Mouse (Mus musculus) right cerebral cortex, postnatal 14 days (tissue): ENCODE results near the gene Vax1.

Experiments used
- DNase-seq: peaks from one replicate; pipeline ENCODE4 v3.0.0; 2022

The Vax1 gene

DNA sequence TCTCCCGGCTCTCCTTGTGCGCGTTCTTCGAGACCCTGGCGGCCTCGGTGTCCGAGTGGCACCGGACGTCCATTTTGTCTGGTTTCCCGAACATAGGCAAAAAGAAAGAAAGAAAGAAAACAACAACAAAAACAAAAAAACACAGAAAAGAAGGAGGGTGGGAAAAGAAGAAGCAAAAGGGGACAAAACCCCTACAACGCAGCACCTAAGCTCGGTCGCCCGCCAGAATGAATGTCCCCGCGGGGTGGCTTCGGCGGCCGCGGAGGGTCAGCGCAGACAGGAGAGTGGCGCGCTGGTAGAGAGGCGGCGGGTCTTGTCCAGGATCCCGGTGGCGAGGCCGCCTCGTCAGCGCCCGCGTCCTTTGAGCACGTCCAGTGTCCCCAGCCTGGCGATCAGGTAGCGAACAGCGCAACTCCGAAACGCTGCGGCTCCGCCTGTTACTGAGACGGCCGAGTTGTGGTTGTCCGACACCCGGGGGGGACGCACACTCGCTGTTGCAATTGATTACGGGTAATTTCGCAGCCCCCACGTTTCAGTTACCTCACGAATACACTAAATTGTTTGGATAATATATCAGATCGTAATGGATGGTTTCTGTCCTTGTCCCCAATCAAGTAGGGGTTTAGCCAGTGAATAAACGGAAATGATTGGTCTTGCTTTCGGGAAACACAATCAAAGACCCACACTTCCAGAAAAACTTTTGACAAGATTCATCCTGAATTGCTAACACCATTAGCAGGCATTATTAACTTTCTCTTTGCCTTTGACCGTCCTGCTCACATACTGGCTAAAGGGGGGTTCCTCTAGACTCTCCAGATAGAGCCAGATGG is at the start of gene Vax1:
Gene Vax1, minus strand, starts transcription at position 121 of the 830 bp plus-strand sequence.
- no peak for DNase-seq

GRCm38 (mm10) chr19:59218991-59219390 is 49.1 kb upstream of the Vax1 start, which contains the start of gene Kcnk18:
Gene Kcnk18 (plus strand): TSS chr19:59219214.
- no peak for DNase-seq

DNA sequence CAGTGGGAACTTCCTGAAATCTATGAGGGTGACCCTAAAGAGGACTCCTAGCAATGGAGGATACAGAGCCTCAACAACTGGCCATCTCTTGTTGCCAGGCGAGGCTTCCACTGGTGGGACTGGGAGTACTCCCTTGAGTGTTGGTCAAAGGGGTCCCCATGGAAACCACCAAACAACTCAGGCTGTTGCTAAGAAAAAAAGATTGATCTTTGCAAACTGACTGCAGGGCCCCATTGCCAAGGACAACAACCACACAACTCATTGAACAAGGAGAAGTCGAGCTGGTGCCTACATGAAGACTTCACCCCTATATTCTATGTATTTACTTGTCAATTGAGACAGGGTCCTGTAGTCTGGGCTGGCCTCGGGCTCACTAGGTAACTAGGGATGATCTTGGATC is 47.0 kb upstream of the Vax1 start:
- no peak for DNase-seq

GRCm38 (mm10) chr19:59208986-59209385 is 39.1 kb upstream of the Vax1 start:
- DNase-seq, result no peak

- peak; percentile 80 for DNase-seq
Observed at GRCm38 (mm10) chr19:59208475-59208874, 38.6 kb upstream of the Vax1 start.

DNA sequence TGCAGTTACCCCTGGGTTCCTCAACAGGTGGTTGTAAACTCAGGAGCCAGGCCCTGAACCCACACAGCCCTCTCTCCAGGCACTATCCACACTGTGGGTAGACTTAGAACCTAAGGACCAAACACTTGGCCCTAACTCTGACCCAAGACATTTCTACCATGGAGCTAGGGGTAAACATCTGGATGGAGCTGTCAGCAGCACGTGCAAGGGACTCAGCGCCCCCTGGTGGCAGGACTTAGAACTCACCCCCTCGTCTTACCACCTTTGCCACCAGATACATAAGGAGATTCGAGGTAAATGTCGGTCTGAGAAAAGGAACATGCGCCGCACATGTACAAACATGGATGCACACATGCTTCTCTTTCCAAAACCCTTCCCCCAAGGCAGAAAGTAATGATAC is 28.3 kb upstream of the Vax1 start:
- peak; percentile 40 for DNase-seq

GRCm38 (mm10) chr19:59196111-59196666 is 26.3 kb upstream of the Vax1 start:
- DNase-seq, result peak; percentile 67

DNA sequence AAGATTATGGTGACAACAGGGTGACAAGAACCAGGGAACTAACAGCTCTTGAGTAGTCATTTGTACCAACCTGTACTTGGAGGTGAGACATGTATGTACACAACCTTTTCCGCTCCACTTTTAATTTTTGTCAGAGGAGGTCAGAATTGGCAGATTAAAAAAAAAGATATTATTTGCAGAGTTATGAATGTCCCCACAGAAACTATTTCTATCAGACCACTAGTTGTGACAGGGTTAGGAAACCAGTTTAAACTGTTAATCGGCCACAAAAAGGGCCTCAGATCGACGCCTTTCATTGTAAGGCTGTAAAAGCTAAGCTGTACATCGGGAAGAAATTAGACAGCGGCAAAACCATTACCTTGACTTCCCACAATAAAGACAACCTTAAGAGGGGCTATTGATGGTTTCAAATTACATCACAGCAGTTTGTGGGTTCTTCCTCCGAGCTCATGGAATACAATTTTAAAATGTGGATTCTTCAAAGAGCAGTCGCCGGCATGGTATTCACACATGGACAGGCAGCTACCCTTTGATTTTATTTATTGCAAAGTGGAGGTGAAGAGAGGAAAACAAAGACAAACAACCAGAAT is 25.4 kb upstream of the Vax1 start:
- no peak for DNase-seq

DNA sequence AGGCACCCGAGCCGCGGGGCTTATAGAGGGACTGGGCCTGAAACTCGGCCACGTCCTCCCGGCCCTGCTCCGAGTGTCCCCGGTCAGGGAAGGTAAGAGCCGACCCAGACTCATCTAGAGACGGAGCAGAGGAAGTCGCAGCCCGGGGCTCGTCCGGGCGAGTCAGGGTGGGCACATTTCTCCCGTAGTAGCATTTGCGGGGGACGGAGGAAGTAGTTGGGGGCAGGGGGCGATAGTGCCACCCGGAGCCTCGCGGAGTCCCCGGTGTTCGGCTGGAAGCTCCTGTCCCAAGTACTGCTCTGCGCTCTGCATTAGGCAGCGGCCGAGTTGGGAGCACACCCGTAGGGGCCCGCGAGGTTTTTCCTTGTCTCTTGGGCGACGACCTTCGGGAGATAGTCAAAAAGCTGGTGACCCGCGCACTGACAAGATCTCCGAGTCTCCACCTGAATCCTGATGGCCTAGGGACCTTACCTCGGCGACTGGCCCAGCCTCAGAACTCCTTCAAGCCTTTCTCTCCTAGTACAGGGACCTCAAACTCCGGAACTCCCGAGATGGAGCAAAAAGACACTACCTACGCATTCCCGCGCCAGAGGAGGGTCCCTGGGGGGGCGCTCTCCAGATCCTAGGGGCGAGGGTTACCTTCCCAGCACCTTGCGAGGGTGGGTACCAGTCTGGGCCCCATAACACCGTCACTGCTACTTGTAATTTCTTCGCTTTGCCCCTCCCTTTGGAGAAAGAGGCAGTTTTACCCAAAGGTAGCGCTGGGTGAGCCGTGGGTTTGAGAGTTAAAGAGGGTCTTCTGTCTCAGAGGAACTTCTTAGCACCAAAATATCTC is 24.3 kb upstream of the Vax1 start:
- DNase-seq, result no peak

- no peak for DNase-seq
Observed at GRCm38 (mm10) chr19:59193456-59193855, 23.6 kb upstream of the Vax1 start.

DNA sequence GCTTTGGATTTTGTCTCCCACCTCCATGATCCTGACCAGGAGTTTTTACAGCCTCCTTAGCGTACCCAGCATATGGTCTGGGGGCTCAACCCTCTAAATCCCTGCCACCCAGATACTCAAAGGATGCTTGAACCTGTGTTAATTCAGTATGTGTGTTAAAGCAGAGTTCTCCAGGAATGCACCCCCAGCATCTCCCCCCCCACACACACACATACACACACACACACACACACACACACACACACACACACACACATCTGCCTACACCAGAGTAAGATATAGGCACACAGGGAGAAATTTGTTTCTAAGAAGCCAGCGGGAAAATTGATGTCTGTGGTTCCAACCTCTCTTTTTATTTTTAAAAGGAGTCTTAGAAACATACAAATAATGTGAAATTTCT is 22.6 kb upstream of the Vax1 start:
- no peak for DNase-seq

GRCm38 (mm10) chr19:59191123-59191505 is 21.3 kb upstream of the Vax1 start:
- no peak for DNase-seq

DNA sequence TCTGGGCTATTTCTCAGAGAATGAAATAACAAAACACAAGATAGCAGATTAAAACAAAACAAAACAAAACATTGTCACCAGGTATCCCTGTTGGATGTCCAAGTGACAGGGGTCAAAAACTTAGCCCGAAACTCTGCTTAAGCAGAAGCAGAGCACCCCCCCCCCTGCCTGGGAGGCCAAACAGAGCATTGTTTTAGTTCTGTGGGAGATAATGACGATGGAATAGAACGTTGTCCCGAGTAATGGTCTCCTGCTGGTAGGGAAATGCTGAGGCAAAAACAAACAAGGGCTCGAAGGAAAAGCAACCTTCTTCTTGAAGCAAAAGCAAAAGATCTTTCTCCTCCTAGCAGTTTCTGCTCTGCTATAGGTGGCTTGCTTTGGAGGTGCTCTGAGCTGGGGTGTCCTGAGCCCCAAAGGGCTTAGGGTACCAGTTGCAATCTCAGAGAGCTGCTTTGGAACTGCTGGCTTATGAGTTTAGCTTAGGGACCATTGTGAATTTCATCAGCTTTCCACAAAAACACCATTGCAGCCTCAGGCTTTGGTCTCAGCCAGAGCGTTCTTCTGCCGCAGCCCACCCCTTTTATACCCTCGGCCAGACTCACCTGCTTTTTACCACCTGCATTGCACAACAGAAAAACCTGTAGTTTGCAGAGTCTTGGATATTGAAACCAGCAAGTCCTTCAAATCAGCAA is 20.7 kb upstream of the Vax1 start:
- DNase-seq, result no peak

- no peak for DNase-seq
Observed at GRCm38 (mm10) chr19:59188981-59189380, 19.1 kb upstream of the Vax1 start.

DNA sequence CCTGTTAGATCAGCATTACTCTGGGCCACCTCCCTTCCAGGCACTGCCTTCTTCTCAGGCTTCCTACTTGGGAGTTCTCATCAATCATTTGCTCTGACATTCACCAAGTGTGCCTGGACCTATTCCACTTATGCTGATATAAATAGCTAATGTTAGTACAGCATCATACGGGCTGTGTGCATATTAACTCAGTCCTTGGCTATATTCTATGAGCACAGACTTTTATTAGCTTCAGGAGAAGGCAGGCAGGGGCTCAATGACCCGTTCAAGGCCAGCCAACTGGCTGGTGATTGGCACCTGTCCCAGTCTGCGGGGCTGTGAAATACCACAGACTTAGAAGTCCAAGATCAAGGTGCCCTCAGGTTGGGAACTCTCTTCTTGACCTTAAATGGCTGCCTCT is 14.1 kb upstream of the Vax1 start:
- no peak for DNase-seq

GRCm38 (mm10) chr19:59173341-59174015 is 3.6 kb upstream of the Vax1 start:
- no peak for DNase-seq

- no peak for DNase-seq
Observed at GRCm38 (mm10) chr19:59172781-59173180, 2.9 kb upstream of the Vax1 start.

DNA sequence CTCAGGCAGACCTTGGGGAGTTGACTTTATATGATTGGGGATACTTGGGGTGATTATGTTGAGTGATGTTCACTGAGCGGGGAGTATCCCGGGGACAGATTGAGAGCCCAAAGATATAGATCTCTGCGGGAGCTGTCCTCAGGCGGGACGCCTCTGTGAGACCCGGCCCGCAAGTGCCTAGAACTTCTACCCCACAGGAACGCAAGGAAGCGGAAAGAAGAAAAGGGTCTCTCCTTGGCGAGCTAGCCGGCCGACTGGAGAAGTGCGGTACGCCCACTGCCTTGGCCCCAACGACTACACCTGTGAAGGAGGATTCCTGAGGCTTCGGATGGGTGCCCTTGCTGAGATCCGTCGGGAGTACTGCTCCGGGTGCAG is 2.0 kb upstream of the Vax1 start:
- DNase-seq, result no peak

- no peak for DNase-seq
Observed at GRCm38 (mm10) chr19:59171151-59171870, 1.5 kb upstream of the Vax1 start.

DNA sequence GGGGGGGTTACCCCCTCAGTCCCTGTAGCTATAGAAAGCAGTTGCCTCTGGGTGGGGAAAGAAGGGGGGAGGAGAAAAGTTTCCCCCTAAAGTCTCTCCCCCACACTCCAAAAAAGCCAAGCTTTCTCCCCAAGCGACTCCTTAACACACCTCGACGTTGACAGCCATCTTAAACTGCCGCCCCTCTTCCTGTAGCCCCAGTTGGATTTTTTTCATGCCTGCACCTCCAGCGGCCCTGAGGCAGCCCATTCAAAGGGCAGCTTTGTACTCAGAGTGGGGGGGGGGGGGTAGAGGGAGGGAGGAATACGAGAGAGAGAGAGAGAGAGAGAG is 875 bp upstream of the Vax1 start:
- DNase-seq, result no peak

DNA sequence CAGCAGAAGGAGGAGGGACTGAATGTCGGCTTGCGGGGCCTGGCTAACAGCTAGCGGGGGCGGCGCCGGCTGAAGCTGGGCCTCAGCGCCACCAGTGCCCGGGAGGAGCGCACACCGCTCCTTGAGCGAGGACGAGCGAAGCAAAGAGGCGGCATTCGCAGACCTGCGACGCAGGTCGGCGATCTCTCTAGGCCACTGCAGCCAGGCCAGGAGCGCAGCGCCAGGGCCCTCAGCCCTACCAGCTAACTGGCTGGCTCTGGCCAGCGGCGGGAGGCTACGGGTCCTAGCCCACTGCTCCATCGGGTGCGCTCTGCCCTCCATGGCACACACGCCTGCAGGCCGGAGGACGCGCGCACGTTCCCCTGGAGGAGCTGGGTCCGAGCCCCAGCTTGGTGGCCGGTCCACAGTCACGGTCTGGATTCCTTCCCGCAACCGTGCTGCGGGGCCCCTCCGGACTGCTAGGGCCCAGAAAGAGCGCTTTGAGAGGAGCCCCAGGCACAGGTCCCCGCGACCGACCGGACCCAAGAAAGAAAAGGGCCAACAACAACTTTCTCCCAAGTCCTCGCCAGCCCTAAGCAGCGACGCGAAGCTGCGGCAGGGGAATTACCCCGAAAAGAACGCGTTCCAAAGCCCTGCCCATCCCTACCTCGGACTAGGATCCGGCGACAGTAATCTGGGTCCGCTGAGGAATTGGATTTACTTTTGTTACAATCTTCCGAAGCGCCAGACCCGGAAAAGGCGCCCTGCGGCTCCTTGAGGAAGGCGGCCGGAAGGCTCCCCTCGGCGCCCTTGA is 517 bp downstream of the Vax1 start:
- DNase-seq, result no peak
